Mouse (Mus musculus): ENCODE data around the gene Gsk3b. TPM values are rescaled to one million over a fixed set of nuclear protein-coding genes. Genes with fewer than 3 reads are reported as not detected.
"Not testable (repeated sequence)": the region's sequence is repeated elsewhere in the genome, so short reads cannot be mapped to it uniquely, and the experiment has no call there.

Gene Gsk3b
- polyA plus RNA-seq, 1 experiment from 2014 or later = 10.7 TPM

GRCm38 (mm10) chr16:38190531-38190930, 101.7 kb downstream of the Gsk3b start:
- Histone ChIP-seq H3K9ac (no peak overlapping the region), H3K4me3 (replicated peaks) (no peak overlapping the region), H3K36me3 (replicated peaks) (peaks cover 50% of the 10 kb centered on the region), H3K4me1 (replicated peaks) (no peaks in the 10 kb centered on the region), H3K27me3 (no peaks in the 10 kb centered on the region), H3K4me2 (no peak overlapping the region), H3K9me3 (replicated peaks) (no peaks in the 10 kb centered on the region), H3K27ac (replicated peaks) (no peak overlapping the region)
- no peak for ATAC-seq (ENCODE audit: insufficient read depth)
- 81% methylated on average over 3 of the region's 3 CpGs for WGBS (ENCODE audit: insufficient replicate concordance)

GRCm38 (mm10) chr16:38191460-38191859, 102.7 kb downstream of the Gsk3b start:
- Histone ChIP-seq H3K4me2 (no peak overlapping the region), H3K27me3 (no peaks in the 10 kb centered on the region), H3K36me3 (replicated peaks) (peaks cover 52% of the 10 kb centered on the region), H3K9me3 (replicated peaks) (no peaks in the 10 kb centered on the region), H3K4me3 (replicated peaks) (no peak overlapping the region), H3K27ac (replicated peaks) (no peak overlapping the region), H3K9ac (no peak overlapping the region), H3K4me1 (replicated peaks) (no peaks in the 10 kb centered on the region)
- ATAC-seq (ENCODE audit: insufficient read depth) = no peak
- WGBS (ENCODE audit: insufficient replicate concordance) = 72% methylated on average over 6 of the region's 6 CpGs

DNA sequence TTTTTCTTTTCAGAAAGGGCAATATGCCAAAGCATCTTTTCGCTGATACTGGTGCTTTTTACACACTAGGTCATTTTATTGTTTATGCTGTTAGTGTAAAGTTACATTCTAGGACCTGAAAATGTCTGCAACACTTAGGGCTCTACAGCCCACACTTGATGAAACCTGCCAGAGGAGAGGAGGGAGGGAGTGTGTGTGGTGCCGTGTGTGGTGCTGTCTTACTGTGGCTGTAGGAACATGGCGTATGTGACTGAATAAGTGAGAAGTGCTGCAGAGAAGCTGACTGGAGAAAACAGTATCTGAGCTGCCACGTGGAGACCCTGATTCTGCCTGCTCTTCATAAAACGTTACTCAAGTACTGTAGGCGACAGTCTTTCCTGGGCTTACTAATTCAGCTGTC, 103.8 kb downstream of the Gsk3b start:
- Histone ChIP-seq H3K9ac (no peak overlapping the region), H3K4me3 (replicated peaks) (no peak overlapping the region), H3K9me3 (replicated peaks) (no peaks in the 10 kb centered on the region), H3K27me3 (no peaks in the 10 kb centered on the region), H3K4me2 (no peak overlapping the region), H3K36me3 (replicated peaks) (peaks cover 57% of the 10 kb centered on the region), H3K4me1 (replicated peaks) (no peaks in the 10 kb centered on the region), H3K27ac (replicated peaks) (no peak overlapping the region)
- ATAC-seq (ENCODE audit: insufficient read depth) = no peak
- WGBS (ENCODE audit: insufficient replicate concordance) = 81% methylated on average over 6 of the region's 6 CpGs

DNA sequence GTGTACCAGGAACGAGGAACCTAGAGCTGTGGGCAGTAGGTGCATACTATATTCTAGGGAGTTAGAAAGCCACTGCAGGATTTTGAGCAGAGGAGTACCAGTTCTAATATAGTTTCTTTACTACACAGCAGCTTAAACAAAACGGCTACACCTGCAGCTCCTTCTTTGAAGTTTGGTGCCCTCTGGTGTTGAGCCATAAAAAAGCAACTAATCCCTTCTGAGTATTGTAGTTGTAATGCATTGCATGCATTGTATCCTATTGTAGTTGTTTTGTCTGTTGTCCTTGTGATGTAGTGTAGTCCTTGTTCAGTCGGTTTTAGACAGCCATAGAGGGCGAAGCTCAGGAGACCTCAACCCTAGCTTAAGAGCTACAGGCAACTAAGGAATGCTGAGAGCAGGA, 108.5 kb downstream of the Gsk3b start:
- H3K27ac ChIP-seq (replicated peaks) = no peak overlapping the region
- H3K9ac ChIP-seq = no peak overlapping the region
- H3K36me3 ChIP-seq (replicated peaks) = peaks cover 48% of the 10 kb centered on the region
- no peaks in the 10 kb centered on the region for H3K27me3 ChIP-seq
- no peak overlapping the region for H3K4me2 ChIP-seq
- H3K4me1 ChIP-seq (replicated peaks) = no peaks in the 10 kb centered on the region
- WGBS (ENCODE audit: insufficient replicate concordance) = 35% methylated on average over 4 of the region's 4 CpGs
- ATAC-seq (ENCODE audit: insufficient read depth) = no peak
- no peak overlapping the region for H3K4me3 ChIP-seq (replicated peaks)
- no peaks in the 10 kb centered on the region for H3K9me3 ChIP-seq (replicated peaks)

DNA sequence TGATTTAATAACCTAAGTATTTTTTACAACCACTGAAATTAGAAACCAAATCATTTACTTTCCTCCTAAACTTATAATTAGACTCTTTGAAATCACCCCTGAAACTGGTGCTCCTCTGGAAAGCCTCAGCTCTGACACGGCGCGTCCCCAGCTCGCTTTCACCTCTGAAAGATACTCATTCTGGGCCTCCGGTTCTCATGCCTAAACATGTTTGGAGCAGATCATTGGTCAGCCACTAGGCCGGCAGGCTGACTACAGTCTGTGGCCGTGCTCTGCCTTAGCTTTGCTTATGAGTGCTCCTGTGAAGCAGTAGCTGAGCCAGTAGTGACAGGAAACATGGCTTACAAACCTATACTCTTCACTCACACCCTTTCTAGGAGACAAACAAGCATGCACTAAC, 116.5 kb downstream of the Gsk3b start:
- Histone ChIP-seq H3K27ac (replicated peaks) (no peak overlapping the region), H3K9me3 (replicated peaks) (no peaks in the 10 kb centered on the region), H3K27me3 (no peaks in the 10 kb centered on the region), H3K36me3 (replicated peaks) (peaks cover 30% of the 10 kb centered on the region), H3K4me3 (replicated peaks) (no peak overlapping the region), H3K4me1 (replicated peaks) (no peaks in the 10 kb centered on the region), H3K4me2 (no peak overlapping the region), H3K9ac (no peak overlapping the region)
- no peak for ATAC-seq (ENCODE audit: insufficient read depth)
- 92% methylated on average over 7 of the region's 7 CpGs for WGBS (ENCODE audit: insufficient replicate concordance)

DNA sequence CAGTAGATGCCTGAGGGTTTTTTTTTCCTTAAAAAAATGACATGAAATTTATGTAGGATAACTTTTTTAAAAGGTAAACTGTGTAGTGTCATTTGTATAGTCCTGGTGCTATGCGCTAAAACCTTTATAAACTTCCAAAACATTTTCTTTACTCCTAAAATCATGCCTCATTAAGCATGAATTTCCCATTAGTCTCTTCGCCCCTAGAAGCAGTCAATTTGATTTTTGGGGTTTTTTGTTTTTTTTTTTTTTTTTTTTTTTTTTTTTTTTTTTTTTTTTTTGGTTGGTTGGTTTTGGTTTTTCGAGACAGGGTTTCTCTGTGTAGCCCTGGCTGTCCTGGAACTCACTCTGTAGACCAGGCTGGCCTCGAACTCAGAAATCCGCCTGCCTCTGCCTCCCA, 133.7 kb downstream of the Gsk3b start:
- H3K27me3 ChIP-seq; H3K4me1 ChIP-seq (replicated peaks); H3K4me3 ChIP-seq (replicated peaks); H3K27ac ChIP-seq (replicated peaks); H3K9me3 ChIP-seq (replicated peaks); H3K4me2 ChIP-seq; H3K9ac ChIP-seq; ATAC-seq (ENCODE audit: insufficient read depth): not testable (repeated sequence)
- WGBS (ENCODE audit: insufficient replicate concordance) = 83% methylated on average over 5 of the region's 5 CpGs
- H3K36me3 ChIP-seq (replicated peaks) = peaks cover 36% of the 10 kb centered on the region

GRCm38 (mm10) chr16:38236936-38237585, 148.3 kb downstream of the Gsk3b start:
- ATAC-seq (ENCODE audit: insufficient read depth) = no peak
- H3K27me3 ChIP-seq = no peaks in the 10 kb centered on the region
- H3K9ac ChIP-seq = no peak overlapping the region
- H3K27ac ChIP-seq (replicated peaks) = no peak overlapping the region
- no peak overlapping the region for H3K4me3 ChIP-seq (replicated peaks)
- 24% methylated on average over 4 of the region's 4 CpGs for WGBS (ENCODE audit: insufficient replicate concordance)
- no peak overlapping the region for H3K4me2 ChIP-seq
- H3K9me3 ChIP-seq (replicated peaks) = no peaks in the 10 kb centered on the region
- H3K36me3 ChIP-seq (replicated peaks) = peaks cover 8% of the 10 kb centered on the region
- no peaks in the 10 kb centered on the region for H3K4me1 ChIP-seq (replicated peaks)

DNA sequence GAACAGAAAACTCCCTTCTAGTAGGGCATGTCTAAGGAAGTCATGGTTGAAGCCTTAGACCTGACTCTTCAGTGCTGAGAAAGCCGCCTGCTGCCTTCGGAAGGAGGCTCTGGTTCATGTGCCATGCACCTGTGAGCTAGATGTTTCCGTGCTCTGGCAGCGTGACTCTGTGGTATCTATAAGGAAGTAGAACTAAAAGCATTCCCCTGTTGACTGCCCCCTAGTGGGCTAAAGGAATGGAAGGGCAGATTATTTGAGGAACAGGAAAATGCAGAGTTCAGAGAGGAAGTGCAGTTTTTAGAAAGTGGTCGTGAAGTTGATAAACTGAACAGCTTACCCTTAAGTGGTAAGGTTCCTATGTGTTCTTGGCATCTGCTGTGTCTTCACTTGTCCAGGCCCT, 150.9 kb downstream of the Gsk3b start:
- no peak for ATAC-seq (ENCODE audit: insufficient read depth)
- H3K4me1 ChIP-seq (replicated peaks) = no peaks in the 10 kb centered on the region
- no peaks in the 10 kb centered on the region for H3K27me3 ChIP-seq
- no peak overlapping the region for H3K27ac ChIP-seq (replicated peaks)
- H3K9ac ChIP-seq = no peak overlapping the region
- H3K9me3 ChIP-seq (replicated peaks) = no peaks in the 10 kb centered on the region
- no peak overlapping the region for H3K4me2 ChIP-seq
- H3K4me3 ChIP-seq (replicated peaks) = no peak overlapping the region
- WGBS (ENCODE audit: insufficient replicate concordance) = 29% methylated on average over 5 of the region's 5 CpGs
- H3K36me3 ChIP-seq (replicated peaks) = peaks cover 15% of the 10 kb centered on the region

GRCm38 (mm10) chr16:38240167-38240566, 151.4 kb downstream of the Gsk3b start:
- Histone ChIP-seq H3K9ac (no peak overlapping the region), H3K4me3 (replicated peaks) (no peak overlapping the region), H3K36me3 (replicated peaks) (peaks cover 15% of the 10 kb centered on the region), H3K27ac (replicated peaks) (no peak overlapping the region), H3K4me1 (replicated peaks) (no peaks in the 10 kb centered on the region), H3K9me3 (replicated peaks) (no peaks in the 10 kb centered on the region), H3K27me3 (no peaks in the 10 kb centered on the region), H3K4me2 (no peak overlapping the region)
- ATAC-seq (ENCODE audit: insufficient read depth) = no peak
- 88% methylated on average over 10 of the region's 10 CpGs for WGBS (ENCODE audit: insufficient replicate concordance)

- no peaks in the 10 kb centered on the region for H3K4me1 ChIP-seq (replicated peaks)
- H3K9ac ChIP-seq = no peak overlapping the region
- H3K4me3 ChIP-seq (replicated peaks) = no peak overlapping the region
- ATAC-seq (ENCODE audit: insufficient read depth) = no peak
- H3K9me3 ChIP-seq (replicated peaks) = no peaks in the 10 kb centered on the region
- H3K27me3 ChIP-seq = no peaks in the 10 kb centered on the region
- H3K4me2 ChIP-seq = no peak overlapping the region
- no peak overlapping the region for H3K27ac ChIP-seq (replicated peaks)
- 75% methylated on average over 6 of the region's 6 CpGs for WGBS (ENCODE audit: insufficient replicate concordance)
- peaks cover 15% of the 10 kb centered on the region for H3K36me3 ChIP-seq (replicated peaks)
Observed at GRCm38 (mm10) chr16:38244111-38244510, 155.3 kb downstream of the Gsk3b start.

- peaks cover 15% of the 10 kb centered on the region for H3K36me3 ChIP-seq (replicated peaks)
- no peak for ATAC-seq (ENCODE audit: insufficient read depth)
- H3K4me2 ChIP-seq = no peak overlapping the region
- no peak overlapping the region for H3K27ac ChIP-seq (replicated peaks)
- no peaks in the 10 kb centered on the region for H3K4me1 ChIP-seq (replicated peaks)
- H3K4me3 ChIP-seq (replicated peaks) = no peak overlapping the region
- H3K9ac ChIP-seq = no peak overlapping the region
- no peaks in the 10 kb centered on the region for H3K9me3 ChIP-seq (replicated peaks)
- no peaks in the 10 kb centered on the region for H3K27me3 ChIP-seq
- 66% methylated on average over 2 of the region's 2 CpGs for whole genome bisulfite sequencing (ENCODE audit: insufficient replicate concordance)
Observed at GRCm38 (mm10) chr16:38245379-38245778, 156.6 kb downstream of the Gsk3b start.

All from liver, embryonic 15.5 days (tissue).